Mouse (Mus musculus) limb, embryonic 11.5 days (tissue): Measurements from ENCODE around the gene Gm43517. TPM values are rescaled to one million over a fixed set of nuclear protein-coding genes. Genes with fewer than 3 reads are reported as not detected.

Source experiments
- ATAC-seq: fragments of 200-750 bp; cut with Nextera tagmentation; 2 replicates; pipeline ENCODE4 v1.8.0; 2017; ENCODE audit warnings: low read depth; ENCODE audit not compliant: insufficient number of reproducible peaks, low FRiP score, low TSS enrichment
- DNase-seq: peaks from one replicate; pipeline ENCODE4 v3.0.0-alpha.2; 2015; ENCODE audit warnings: low spot score
- H3K27ac ChIP-seq: fragments of 300-500 bp; sonication (generic); replicated peaks from 2 replicates; pipeline ENCODE4 v1.5.1; 2014; ENCODE audit warnings: low read depth, mild to moderate bottlenecking, low read length
- H3K27me3 ChIP-seq: fragments of 300-500 bp; sonication (generic); 2 replicates; pipeline ENCODE4 v1.6.1; 2014; ENCODE audit warnings: mild to moderate bottlenecking, low read length, mixed read lengths; ENCODE audit not compliant: control insufficient read depth, insufficient read depth
- H3K36me3 ChIP-seq: fragments of 300-500 bp; sonication (generic); 2 replicates; pipeline ENCODE4 v1.6.1; 2014; ENCODE audit warnings: mild to moderate bottlenecking, low read length, moderate library complexity, mixed read lengths; ENCODE audit not compliant: control insufficient read depth, insufficient read depth
- H3K4me1 ChIP-seq: fragments of 300-500 bp; sonication (generic); 2 replicates; pipeline ENCODE4 v1.6.1; 2014; ENCODE audit warnings: low read length, mixed read lengths; ENCODE audit not compliant: control insufficient read depth, insufficient read depth
- H3K4me2 ChIP-seq: fragments of 300-500 bp; sonication (generic); 2 replicates; pipeline ENCODE4 v1.6.1; 2014; ENCODE audit warnings: low read depth, mild to moderate bottlenecking, moderate library complexity; ENCODE audit not compliant: severe bottlenecking
- H3K4me3 ChIP-seq: fragments of 300-500 bp; sonication (generic); 2 replicates; pipeline ENCODE4 v1.5.1; 2014; ENCODE audit warnings: low read depth, low read length
- H3K9ac ChIP-seq: fragments of 300-500 bp; sonication (generic); 2 replicates; pipeline ENCODE4 v1.6.1; 2014; ENCODE audit warnings: mild to moderate bottlenecking, low read length
- H3K9me3 ChIP-seq: fragments of 300-500 bp; sonication (generic); 2 replicates; pipeline ENCODE4 v1.6.1; 2016; ENCODE audit warnings: low read length; ENCODE audit not compliant: control insufficient read depth
- WGBS: fragments of 180-500 bp; shearing (Covaris S2); extraction: QIAGEN DNeasy Blood & Tissue Kit; methylation state at CpG from one replicate; pipeline ENCODE4 v1.1.7; 2014; 5-methylcytosine and 5-hydroxymethylcytosine counted together
- polyA plus RNA-seq: library from polyadenylated mRNA; unstranded; fragments of >200 nt; fragmentation: Nextera tagmentation; extraction: Ambion mirVana; gene quantifications from 2 replicates; pipeline ENCODE4 v1.2.1, GENCODE M21; 2014

Gene Gm43517
- polyA plus RNA-seq, 1 experiment from 2014 or later = not detected

DNA sequence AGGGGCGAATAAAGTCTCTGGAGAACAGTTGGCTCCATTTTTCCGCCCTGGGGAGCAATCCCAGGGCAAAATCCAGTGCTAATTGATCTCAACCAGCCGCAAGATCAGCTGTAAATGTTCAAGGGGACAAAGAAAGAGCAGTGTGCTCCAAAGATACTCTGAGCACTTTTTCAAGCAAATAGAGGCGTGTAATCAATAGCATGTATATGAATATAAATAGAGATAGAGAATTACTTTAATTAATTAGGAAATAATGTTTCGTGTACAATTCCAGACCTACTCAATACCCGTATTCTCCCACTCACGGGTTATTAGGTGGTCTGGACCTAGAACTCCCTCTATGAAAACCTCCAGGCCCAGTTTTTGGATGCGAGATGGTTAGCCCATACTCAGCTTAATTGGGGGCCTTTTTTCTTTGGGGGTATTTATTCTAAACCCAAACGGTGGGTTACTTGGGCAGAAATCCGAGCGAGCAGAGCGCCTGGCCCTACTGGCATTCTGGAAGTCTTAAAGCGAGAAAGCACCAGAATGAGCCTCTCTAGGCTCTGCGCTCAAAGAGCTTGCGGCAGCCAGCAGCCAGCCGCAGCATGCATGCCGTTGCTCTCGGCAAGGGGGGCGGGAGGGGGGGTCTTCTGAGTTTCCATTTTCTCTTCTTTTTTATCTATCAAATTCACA, 8.5 kb upstream of the Gm43517 start:
- Histone ChIP-seq H3K36me3 (no peaks in the 10 kb centered on the region), H3K4me2 (no peak overlapping the region), H3K4me3 (no peak overlapping the region), H3K9ac (no peak overlapping the region), H3K4me1 (no peaks in the 10 kb centered on the region), H3K27me3 (peaks cover 80% of the 10 kb centered on the region), H3K9me3 (no peaks in the 10 kb centered on the region), H3K27ac (no peak overlapping the region)
- ATAC-seq (no peak), DNase-seq (no peak)
- under 1% methylated on average over 19 of the region's 19 CpGs for WGBS

DNA sequence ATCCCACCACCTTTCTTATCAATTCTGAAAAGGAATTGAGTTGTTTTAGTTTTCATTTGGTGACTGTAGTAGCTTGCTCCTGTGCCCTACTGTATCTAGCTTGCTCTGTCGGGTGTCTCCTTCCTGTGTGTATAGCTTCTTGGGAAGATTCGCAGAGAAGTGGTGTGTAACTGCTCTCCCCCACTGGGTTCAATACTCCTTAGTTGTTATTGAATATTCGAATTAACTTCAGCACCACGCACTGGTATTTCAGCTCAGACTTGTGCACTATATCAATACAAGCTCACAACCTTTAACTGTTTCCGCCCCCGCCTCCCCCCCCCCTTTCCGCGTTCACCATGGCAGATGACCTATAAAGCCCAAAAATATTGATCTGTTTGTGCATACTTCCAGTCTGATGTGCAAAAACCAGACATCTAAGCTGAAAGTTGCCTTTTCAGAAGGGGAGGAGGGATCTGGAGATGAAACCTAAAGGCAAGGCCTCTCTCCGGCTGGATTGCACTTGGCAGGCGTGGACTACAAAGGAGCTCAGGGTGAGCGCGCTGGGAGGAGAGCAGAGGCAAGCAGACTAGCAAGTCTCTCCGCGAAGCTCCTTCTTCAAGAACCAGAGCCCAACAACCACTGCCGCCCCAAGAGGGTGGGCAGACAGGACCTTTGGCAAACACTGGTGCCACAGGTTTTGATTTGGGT, 7.5 kb upstream of the Gm43517 start:
- H3K36me3 ChIP-seq = no peaks in the 10 kb centered on the region

DNA sequence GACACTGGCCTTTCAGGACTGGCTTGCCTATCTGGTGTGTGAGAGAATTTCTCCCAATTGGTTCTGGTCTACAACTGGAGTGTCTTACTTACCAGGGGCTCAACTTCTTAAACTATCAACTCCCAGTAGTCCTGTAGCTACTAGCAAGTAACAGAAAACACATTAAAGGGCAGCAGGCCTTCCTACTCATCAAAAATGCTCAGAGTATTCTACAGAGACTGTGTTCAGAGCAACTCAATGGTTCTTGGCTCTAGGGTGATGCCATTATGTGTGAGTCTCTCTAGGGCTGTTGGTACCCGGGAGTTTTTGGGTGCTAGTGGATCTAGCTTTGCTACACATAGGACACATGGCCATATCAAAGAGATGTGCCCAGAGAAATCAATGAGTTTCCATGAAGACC, 6.1 kb upstream of the Gm43517 start:
- DNase-seq (no peak), ATAC-seq (no peak)
- WGBS = 0% methylated on average over 1 of the region's 1 CpGs
- no peaks in the 10 kb centered on the region for H3K9me3 ChIP-seq
- no peaks in the 10 kb centered on the region for H3K36me3 ChIP-seq
- no peak overlapping the region for H3K4me3 ChIP-seq
- no peak overlapping the region for H3K27ac ChIP-seq
- H3K27me3 ChIP-seq = peaks cover 88% of the 10 kb centered on the region
- H3K4me2 ChIP-seq = no peak overlapping the region
- H3K4me1 ChIP-seq = no peaks in the 10 kb centered on the region
- H3K9ac ChIP-seq = no peak overlapping the region

More for the DNA sequence above, 7.5 kb upstream of the Gm43517 start:
- no peak overlapping the region for H3K27ac ChIP-seq
- no peak overlapping the region for H3K4me3 ChIP-seq
- 1% methylated on average over 15 of the region's 15 CpGs for WGBS
- no peaks in the 10 kb centered on the region for H3K4me1 ChIP-seq
- DNase-seq = peak; percentile 63
- no peak overlapping the region for H3K4me2 ChIP-seq
- ATAC-seq = no peak
- no peaks in the 10 kb centered on the region for H3K9me3 ChIP-seq
- no peak overlapping the region for H3K9ac ChIP-seq
- peaks cover 87% of the 10 kb centered on the region for H3K27me3 ChIP-seq

DNA sequence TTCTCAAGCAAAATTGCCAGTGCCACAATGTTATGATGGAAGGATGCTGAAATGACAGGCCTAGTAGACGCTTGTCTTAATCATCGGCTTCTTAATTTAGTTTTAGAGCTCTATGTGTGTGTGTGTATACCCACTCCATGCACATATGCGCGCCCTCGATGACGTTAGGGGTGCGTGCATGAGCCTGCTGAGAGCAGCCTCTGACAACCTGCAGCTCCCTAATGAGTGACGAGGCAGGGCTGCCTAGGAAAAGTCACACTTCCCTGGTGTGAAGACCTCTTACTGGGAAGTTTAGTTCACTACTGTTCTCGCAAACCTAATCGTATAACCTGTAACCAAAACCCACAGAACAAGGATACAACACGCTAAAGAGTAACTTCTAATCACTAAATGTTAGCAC, 5.5 kb upstream of the Gm43517 start:
- H3K27ac ChIP-seq = no peak overlapping the region
- 2% methylated on average over 11 of the region's 11 CpGs for WGBS
- H3K9me3 ChIP-seq = no peaks in the 10 kb centered on the region
- H3K27me3 ChIP-seq = peaks cover 87% of the 10 kb centered on the region
- DNase-seq (no peak), ATAC-seq (no peak)
- H3K9ac ChIP-seq = no peak overlapping the region
- H3K36me3 ChIP-seq = no peaks in the 10 kb centered on the region
- H3K4me1 ChIP-seq = no peaks in the 10 kb centered on the region
- H3K4me2 ChIP-seq = no peak overlapping the region
- no peak overlapping the region for H3K4me3 ChIP-seq

DNA sequence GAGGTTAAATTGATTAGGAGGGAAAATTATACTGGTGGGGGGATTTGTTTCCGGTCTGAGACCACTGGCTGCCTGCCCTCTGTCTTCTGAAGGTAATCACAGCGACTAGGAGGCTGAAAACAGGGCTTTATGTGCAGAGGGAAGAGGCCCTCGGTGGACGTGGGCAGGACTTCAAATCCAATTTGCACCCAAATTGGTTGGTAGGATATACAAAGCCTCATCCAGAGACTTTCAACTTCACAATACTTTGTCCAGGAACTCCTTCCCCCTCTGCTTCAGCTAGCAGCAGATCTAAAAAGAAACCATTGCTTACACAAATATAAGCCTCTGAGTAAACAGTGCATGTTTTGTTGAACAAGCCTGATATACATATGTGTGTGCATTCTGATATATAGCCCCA, 4.5 kb upstream of the Gm43517 start:
- Histone ChIP-seq H3K36me3 (no peaks in the 10 kb centered on the region), H3K9ac (no peak overlapping the region), H3K9me3 (no peaks in the 10 kb centered on the region), H3K27me3 (peaks cover 92% of the 10 kb centered on the region), H3K27ac (no peak overlapping the region), H3K4me3 (no peak overlapping the region), H3K4me2 (no peak overlapping the region), H3K4me1 (no peaks in the 10 kb centered on the region)
- DNase-seq = no peak
- under 1% methylated on average over 4 of the region's 4 CpGs for WGBS
- no peak for ATAC-seq

DNA sequence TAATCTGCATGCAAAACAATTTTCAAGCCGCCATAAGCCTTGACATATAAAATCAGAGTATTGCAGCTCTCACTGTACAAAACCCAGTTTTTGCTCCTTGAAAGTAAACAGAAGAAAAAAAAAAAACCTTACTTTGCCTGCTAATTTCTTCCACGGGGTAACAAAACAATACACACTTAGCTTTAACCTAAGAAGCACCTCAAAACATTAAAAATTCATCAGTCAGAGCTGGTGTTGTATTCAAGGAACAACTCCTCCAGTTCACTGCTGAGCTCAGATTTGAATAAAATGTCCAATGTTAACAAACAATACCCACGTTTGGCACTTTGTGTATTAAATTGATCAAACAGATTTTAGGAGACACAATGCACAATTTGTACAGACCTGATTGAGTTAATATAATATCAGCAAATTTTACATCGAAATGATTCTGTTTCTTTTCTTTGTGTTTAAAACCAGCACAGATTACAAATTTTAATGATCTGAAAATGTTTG, 3.9 kb upstream of the Gm43517 start:
- no peaks in the 10 kb centered on the region for H3K9me3 ChIP-seq
- 4% methylated on average over 4 of the region's 4 CpGs for WGBS
- no peak for ATAC-seq
- peaks cover 92% of the 10 kb centered on the region for H3K27me3 ChIP-seq
- H3K4me1 ChIP-seq = no peaks in the 10 kb centered on the region
- H3K27ac ChIP-seq = no peak overlapping the region
- H3K4me3 ChIP-seq = no peak overlapping the region
- H3K9ac ChIP-seq = no peak overlapping the region
- no peak overlapping the region for H3K4me2 ChIP-seq
- DNase-seq = no peak
- H3K36me3 ChIP-seq = no peaks in the 10 kb centered on the region

DNA sequence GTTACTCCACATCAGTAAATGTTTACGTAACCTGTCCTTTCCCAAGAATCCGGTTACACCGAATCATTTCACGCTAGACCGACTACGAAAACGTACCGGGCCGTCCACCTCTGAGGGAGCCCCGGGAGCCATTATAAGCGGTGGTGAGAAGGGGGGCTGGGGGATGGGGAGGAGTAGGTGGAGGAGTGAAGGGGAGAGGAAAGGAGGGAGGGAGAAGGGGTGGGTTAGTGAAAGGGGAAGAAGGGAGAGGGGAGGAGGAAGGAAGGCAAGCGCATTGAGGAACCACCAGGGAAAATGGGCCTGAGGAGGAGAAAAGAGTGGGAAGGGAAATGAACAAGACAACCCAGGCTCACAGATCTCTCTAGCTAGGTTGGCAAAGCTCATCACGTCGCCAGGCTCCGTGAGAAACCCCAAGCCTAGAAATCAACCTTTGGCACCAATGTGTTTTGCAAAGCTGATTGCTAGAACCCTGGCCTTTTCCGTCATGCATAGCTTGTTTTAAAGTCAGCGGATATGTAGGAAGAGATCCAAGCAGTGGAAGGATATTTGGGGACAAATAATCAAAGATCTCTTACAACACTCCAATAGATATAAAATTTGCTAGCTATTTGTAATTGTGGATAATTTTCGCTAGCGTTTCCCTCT, 3.1 kb upstream of the Gm43517 start:
- Histone ChIP-seq H3K4me2 (no peak overlapping the region), H3K27ac (no peak overlapping the region), H3K36me3 (no peaks in the 10 kb centered on the region), H3K9me3 (no peaks in the 10 kb centered on the region), H3K4me3 (no peak overlapping the region), H3K27me3 (peaks cover 84% of the 10 kb centered on the region), H3K4me1 (no peaks in the 10 kb centered on the region), H3K9ac (no peak overlapping the region)
- WGBS = under 1% methylated on average over 19 of the region's 19 CpGs
- no peak for ATAC-seq
- peak; percentile 39 for DNase-seq

DNA sequence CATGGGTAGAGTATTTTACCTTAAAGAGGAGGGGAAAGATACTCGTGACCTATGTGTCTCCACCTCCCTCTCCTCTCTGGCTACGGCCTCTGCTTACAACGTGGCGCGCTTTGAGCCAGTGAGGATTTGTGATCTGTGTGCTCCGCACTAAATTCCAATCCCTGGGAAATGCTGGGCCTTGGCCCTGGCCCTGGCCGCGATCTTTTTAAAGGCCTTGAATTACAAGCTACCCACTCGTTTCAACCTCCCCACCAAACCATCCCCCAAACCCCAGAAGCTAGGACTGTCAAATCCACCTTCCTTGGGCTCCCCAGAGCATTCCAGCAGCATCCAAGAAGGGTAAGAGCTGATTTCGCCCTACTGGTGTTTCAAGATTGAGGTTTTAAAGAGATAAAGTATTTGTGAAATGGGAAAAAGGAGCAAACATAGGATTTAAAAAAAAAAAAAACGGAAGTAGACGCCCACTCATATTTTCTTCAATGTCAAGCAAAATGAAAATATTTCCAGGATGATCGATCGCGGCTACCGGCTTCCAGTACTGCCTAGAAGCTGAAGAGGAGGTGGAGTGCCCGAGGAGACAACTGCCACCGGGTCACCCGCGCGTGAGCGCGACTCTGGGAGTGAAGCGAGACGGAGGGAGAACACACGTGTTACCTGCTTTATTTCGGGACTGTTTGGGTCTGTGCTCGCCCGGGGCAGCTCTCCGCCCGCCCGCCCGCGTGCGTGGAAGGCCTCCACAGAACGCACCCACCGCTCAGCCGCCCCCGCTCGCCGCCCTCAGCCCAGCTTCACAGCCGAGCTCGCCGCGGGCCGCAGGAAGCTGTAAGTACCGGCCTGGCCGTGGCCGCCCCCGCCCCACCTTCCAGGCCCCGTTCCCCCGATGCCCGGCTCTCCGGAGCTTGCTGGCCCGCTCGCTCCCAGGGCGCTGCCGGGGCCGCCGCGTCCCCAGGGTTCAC, 2.1 kb upstream of the Gm43517 start, which contains the start of gene Foxg1:
TSS of gene Foxg1 (plus strand) at position 96 of the 956 bp plus-strand sequence.
- H3K27me3 ChIP-seq = peaks cover 76% of the 10 kb centered on the region
- peak within 1 kb of the TSS; percentile 56 for H3K4me2 ChIP-seq
- no peaks in the 10 kb centered on the region for H3K36me3 ChIP-seq
- under 1% methylated on average over 46 of the region's 61 CpGs for WGBS
- peak; percentile 45 for ATAC-seq
- DNase-seq = peak; percentile 60
- no peak within 1 kb of the TSS for H3K9ac ChIP-seq
- no peak within 1 kb of the TSS for H3K27ac ChIP-seq
- peak within 1 kb of the TSS; percentile 32 for H3K4me3 ChIP-seq
- H3K9me3 ChIP-seq = no peaks in the 10 kb centered on the region
- H3K4me1 ChIP-seq = no peaks in the 10 kb centered on the region
